Mouse (Mus musculus): ENCODE results near the gene Ubr4. TPM values are rescaled to one million over a fixed set of nuclear protein-coding genes. Genes with fewer than 3 reads are reported as not detected.

Ubr4 gene
- polyA plus RNA-seq, 1 experiment from 2014 or later: 39.5 TPM

DNA sequence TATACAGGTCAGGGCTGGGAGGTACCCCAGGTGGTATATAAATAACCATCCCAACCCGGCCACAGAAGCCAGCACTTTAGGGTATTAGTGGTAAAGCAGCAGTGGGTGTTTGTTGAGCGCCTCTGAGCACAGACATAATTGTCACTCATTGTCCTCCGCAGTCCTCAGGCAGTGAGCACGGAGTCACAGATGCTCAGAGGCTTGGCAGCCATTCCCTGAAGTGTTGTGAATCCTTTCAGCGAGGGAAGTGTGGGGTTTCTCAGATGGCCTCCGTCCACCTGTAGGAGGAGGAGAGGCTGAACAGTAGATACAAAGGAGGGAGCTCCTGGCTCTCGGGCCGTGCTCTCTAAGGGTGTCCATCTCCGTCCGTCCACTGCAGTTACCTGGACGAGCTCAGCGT lies 111.8 kb downstream of the Ubr4 start:
- 94% methylated on average over 12 of the region's 12 CpGs for WGBS (ENCODE audit: insufficient replicate concordance)
- no peaks in the 10 kb centered on the region for H3K4me1 ChIP-seq (replicated peaks)
- no peak overlapping the region for H3K4me3 ChIP-seq (replicated peaks)
- no peaks in the 10 kb centered on the region for H3K9me3 ChIP-seq (replicated peaks)
- no peak for ATAC-seq (ENCODE audit: insufficient read depth)
- H3K4me2 ChIP-seq: no peak overlapping the region
- H3K27me3 ChIP-seq: no peaks in the 10 kb centered on the region
- no peak overlapping the region for H3K27ac ChIP-seq (replicated peaks)
- H3K9ac ChIP-seq: no peak overlapping the region
- peaks cover 99% of the 10 kb centered on the region for H3K36me3 ChIP-seq (replicated peaks)

DNA sequence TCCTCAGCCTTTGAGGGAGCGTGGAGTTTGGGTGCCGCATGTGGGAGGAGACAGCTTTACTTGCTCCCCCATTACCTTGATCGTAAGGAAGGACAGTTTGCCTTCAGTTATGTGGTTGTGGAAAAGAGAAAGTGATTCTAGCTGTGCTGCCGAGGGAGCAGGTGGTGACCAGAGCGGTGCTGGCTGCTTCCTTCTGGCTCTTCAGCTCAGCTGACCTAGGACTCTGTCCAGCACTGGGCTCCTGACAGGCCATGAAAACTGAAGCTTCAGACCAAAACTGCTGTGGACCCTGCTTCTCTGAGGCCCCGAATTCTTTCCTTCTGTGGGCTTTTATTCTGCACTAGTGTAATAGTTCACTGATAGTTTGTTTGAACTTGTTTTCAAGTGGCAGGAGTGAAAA lies 114.1 kb downstream of the Ubr4 start:
- Histone ChIP-seq H3K27ac (replicated peaks) (no peak overlapping the region), H3K36me3 (replicated peaks) (peaks cover 99% of the 10 kb centered on the region), H3K4me3 (replicated peaks) (no peak overlapping the region), H3K4me1 (replicated peaks) (no peaks in the 10 kb centered on the region), H3K9ac (no peak overlapping the region), H3K27me3 (no peaks in the 10 kb centered on the region), H3K4me2 (no peak overlapping the region), H3K9me3 (replicated peaks) (no peaks in the 10 kb centered on the region)
- no peak for ATAC-seq (ENCODE audit: insufficient read depth)
- 90% methylated on average over 6 of the region's 6 CpGs for WGBS (ENCODE audit: insufficient replicate concordance)

DNA sequence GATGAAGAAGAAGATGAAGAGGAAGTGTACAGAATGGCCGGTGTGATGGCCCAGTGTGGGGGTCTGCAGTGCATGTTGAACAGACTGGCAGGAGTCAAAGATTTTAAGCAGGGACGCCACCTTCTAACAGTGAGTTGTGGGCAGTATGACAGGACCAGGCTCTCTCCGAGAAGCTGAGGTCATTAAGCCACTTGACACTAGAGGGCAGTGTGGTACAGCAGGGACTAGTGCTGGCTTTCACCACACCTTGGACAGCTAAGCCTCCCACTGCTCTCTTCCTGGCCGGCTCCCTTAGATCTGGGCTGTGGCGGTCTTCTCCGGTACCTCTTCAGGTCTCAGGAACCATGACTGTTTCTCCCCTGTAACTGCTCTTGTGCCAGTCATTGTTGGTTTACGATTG lies 117.8 kb downstream of the Ubr4 start:
- H3K36me3 ChIP-seq (replicated peaks): peaks cover 99% of the 10 kb centered on the region
- H3K9ac ChIP-seq: no peak overlapping the region
- WGBS (ENCODE audit: insufficient replicate concordance): 55% methylated on average over 7 of the region's 7 CpGs
- peak; percentile 45; the same call in 1 of the 2 replicates for ATAC-seq (ENCODE audit: insufficient read depth)
- no peaks in the 10 kb centered on the region for H3K9me3 ChIP-seq (replicated peaks)
- no peak overlapping the region for H3K4me3 ChIP-seq (replicated peaks)
- no peaks in the 10 kb centered on the region for H3K4me1 ChIP-seq (replicated peaks)
- no peak overlapping the region for H3K4me2 ChIP-seq
- H3K27me3 ChIP-seq: no peaks in the 10 kb centered on the region
- H3K27ac ChIP-seq (replicated peaks): no peak overlapping the region

DNA sequence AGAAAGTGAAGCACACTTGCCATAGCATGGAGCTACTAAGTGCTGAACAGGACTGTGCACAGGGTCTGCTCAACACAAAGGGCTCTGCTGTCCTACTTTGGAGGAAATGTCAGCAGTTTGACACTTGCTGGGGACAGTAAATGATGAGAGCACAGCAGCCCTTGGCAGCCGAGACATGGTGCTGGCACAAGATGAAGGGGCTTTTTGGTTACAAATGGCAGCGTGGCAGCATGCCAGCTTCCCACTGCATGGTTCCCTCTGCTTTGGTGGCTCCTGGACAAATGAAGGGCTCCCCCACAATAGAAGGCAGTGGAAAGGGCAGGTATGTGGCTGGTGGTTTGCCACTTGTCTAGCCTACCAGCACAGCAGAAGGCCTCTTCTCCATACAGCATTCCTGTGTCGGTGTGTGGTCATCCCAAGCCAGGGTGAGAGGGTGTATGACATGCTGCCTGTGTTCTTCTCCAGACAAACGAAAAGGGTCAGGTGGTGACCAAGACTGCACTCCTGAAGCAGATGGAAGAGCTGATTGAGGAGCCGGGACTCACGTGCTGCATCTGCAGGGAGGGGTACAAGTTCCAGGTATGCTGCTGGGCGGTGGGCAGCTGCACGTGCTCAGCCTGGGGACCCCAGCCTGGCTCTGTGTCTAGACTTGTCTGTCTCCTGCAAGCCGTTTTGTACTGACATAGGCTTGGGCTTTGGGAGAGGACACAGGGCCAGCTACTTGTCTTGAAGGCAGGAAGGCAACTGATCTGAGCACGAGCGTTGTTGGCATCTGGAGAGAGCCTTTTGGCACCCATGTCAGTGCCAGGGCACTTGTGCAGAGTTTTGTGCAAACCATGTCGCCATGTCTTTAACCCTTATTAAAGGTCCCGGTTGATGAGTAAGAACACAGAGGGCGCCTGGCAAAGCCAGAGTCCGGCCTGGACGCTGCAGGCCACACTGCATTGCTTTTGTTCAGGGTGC lies 124.5 kb downstream of the Ubr4 start:
- H3K9me3 ChIP-seq (replicated peaks): no peaks in the 10 kb centered on the region
- peaks cover 100% of the 10 kb centered on the region for H3K36me3 ChIP-seq (replicated peaks)
- no peak overlapping the region for H3K27ac ChIP-seq (replicated peaks)
- H3K9ac ChIP-seq: no peak overlapping the region
- ATAC-seq (ENCODE audit: insufficient read depth): no peak
- no peak overlapping the region for H3K4me2 ChIP-seq
- H3K27me3 ChIP-seq: no peaks in the 10 kb centered on the region
- 89% methylated on average over 16 of the region's 16 CpGs for WGBS (ENCODE audit: insufficient replicate concordance)
- H3K4me3 ChIP-seq (replicated peaks): no peak overlapping the region
- H3K4me1 ChIP-seq (replicated peaks): no peaks in the 10 kb centered on the region

- H3K27me3 ChIP-seq: no peaks in the 10 kb centered on the region
- ATAC-seq (ENCODE audit: insufficient read depth): no peak
- H3K9me3 ChIP-seq (replicated peaks): no peaks in the 10 kb centered on the region
- H3K4me1 ChIP-seq (replicated peaks): no peaks in the 10 kb centered on the region
- no peak overlapping the region for H3K4me2 ChIP-seq
- no peak overlapping the region for H3K4me3 ChIP-seq (replicated peaks)
- H3K9ac ChIP-seq: no peak overlapping the region
- 73% methylated on average over 2 of the region's 2 CpGs for WGBS (ENCODE audit: insufficient replicate concordance)
- H3K27ac ChIP-seq (replicated peaks): no peak overlapping the region
- H3K36me3 ChIP-seq (replicated peaks): peaks cover 100% of the 10 kb centered on the region
These were observed 125.6 kb downstream of the Ubr4 start for GRCm38 (mm10) chr4:139477983-139478382.

DNA sequence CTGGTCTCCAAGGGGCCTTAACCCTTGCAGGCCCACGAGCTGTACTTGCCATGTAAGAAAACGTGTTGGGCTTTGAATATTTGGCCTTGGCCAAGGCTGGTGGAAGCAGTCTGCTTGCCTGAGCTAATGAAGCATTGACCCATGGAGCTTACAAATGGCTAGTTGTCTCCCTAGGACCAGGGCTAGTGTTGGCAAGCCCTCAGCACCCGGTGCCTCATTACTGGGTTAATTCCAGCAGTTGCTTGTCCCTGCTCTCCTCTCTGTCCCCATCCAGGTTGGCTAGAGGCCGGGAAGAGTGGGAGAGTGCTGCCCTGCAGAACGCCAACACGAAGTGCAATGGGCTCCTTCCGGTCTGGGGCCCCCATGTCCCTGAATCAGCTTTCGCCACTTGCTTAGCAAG lies 126.8 kb downstream of the Ubr4 start:
- Histone ChIP-seq H3K27ac (replicated peaks) (no peak overlapping the region), H3K36me3 (replicated peaks) (peaks cover 100% of the 10 kb centered on the region), H3K4me3 (replicated peaks) (no peak overlapping the region), H3K9ac (no peak overlapping the region), H3K4me2 (no peak overlapping the region), H3K4me1 (replicated peaks) (no peaks in the 10 kb centered on the region), H3K27me3 (no peaks in the 10 kb centered on the region), H3K9me3 (replicated peaks) (no peaks in the 10 kb centered on the region)
- WGBS (ENCODE audit: insufficient replicate concordance): 82% methylated on average over 8 of the region's 8 CpGs
- ATAC-seq (ENCODE audit: insufficient read depth): no peak

DNA sequence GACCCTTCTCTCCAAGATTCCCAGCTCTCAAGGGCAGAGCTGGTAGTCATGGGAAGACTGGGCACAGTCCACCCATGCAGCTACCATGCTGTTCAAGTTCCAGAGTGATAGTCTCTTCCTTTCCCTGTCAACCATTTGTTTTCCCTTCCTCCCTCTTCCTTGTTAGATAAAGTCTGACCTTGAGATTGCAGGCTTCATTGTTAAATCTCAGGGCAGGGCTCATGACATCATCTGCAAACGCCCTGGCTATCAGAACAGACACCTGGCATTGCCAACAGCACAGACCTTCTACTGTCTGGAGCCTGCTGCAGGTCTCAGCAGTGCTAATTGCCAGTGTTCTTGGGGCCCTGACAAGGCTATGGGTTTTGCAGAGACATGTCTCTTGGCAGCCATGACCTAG lies 129.0 kb downstream of the Ubr4 start:
- H3K9me3 ChIP-seq (replicated peaks): no peaks in the 10 kb centered on the region
- H3K27ac ChIP-seq (replicated peaks): no peak overlapping the region
- no peak for ATAC-seq (ENCODE audit: insufficient read depth)
- H3K4me1 ChIP-seq (replicated peaks): no peaks in the 10 kb centered on the region
- no peak overlapping the region for H3K9ac ChIP-seq
- peaks cover 100% of the 10 kb centered on the region for H3K36me3 ChIP-seq (replicated peaks)
- no peaks in the 10 kb centered on the region for H3K27me3 ChIP-seq
- H3K4me2 ChIP-seq: no peak overlapping the region
- no peak overlapping the region for H3K4me3 ChIP-seq (replicated peaks)
- WGBS (ENCODE audit: insufficient replicate concordance): 64% methylated on average over 1 of the region's 1 CpGs

GRCm38 (mm10) chr4:139483461-139484105 lies 131.2 kb downstream of the Ubr4 start:
- no peak for ATAC-seq (ENCODE audit: insufficient read depth)

GRCm38 (mm10) chr4:139484496-139484895 lies 132.1 kb downstream of the Ubr4 start:
- ATAC-seq (ENCODE audit: insufficient read depth): no peak
- H3K4me3 ChIP-seq (replicated peaks): no peak overlapping the region
- 80% methylated on average over 7 of the region's 7 CpGs for WGBS (ENCODE audit: insufficient replicate concordance)
- H3K27me3 ChIP-seq: no peaks in the 10 kb centered on the region
- H3K4me2 ChIP-seq: no peak overlapping the region
- H3K4me1 ChIP-seq (replicated peaks): no peaks in the 10 kb centered on the region
- H3K9me3 ChIP-seq (replicated peaks): no peaks in the 10 kb centered on the region
- H3K9ac ChIP-seq: no peak overlapping the region
- H3K27ac ChIP-seq (replicated peaks): no peak overlapping the region
- peaks cover 100% of the 10 kb centered on the region for H3K36me3 ChIP-seq (replicated peaks)

More at GRCm38 (mm10) chr4:139483461-139484105, 131.2 kb downstream of the Ubr4 start:
- no peak overlapping the region for H3K9ac ChIP-seq
- no peak overlapping the region for H3K4me3 ChIP-seq (replicated peaks)
- peaks cover 100% of the 10 kb centered on the region for H3K36me3 ChIP-seq (replicated peaks)
- H3K4me1 ChIP-seq (replicated peaks): no peaks in the 10 kb centered on the region
- H3K27me3 ChIP-seq: no peaks in the 10 kb centered on the region
- WGBS (ENCODE audit: insufficient replicate concordance): 87% methylated on average over 8 of the region's 8 CpGs
- H3K9me3 ChIP-seq (replicated peaks): no peaks in the 10 kb centered on the region
- no peak overlapping the region for H3K4me2 ChIP-seq
- no peak overlapping the region for H3K27ac ChIP-seq (replicated peaks)

- Histone ChIP-seq H3K4me2 (no peak overlapping the region), H3K27me3 (no peaks in the 10 kb centered on the region), H3K36me3 (replicated peaks) (peaks cover 94% of the 10 kb centered on the region), H3K4me3 (replicated peaks) (no peak overlapping the region), H3K9me3 (replicated peaks) (no peaks in the 10 kb centered on the region), H3K4me1 (replicated peaks) (0 out of 2 replicates have a peak, but pooled peaks cover 4% of the 10 kb centered on the region), H3K27ac (replicated peaks) (no peak overlapping the region), H3K9ac (no peak overlapping the region)
- ATAC-seq (ENCODE audit: insufficient read depth): no peak
- 83% methylated on average over 10 of the region's 10 CpGs for WGBS (ENCODE audit: insufficient replicate concordance)
These were observed 134.7 kb downstream of the Ubr4 start for GRCm38 (mm10) chr4:139487085-139487484.

DNA sequence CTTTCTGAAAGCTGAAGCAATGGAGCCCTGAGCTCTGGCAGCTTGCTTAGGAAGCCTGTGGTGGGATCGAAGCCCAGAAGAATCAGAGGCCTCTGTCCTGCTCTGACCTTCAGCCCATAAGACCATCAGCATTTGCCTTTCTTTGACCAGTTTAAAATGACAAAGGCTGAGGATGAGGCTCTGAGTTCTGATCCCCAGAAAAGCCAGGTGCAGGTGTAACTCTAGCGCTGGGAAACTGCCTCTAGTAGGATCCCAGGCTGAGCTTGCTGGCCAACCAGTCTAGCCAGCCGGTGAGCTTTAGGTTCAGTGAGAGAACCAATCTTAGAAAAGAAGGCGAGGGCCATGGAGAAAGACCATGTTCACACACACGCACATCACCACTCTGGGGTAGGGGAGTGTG lies 135.9 kb downstream of the Ubr4 start:
- no peaks in the 10 kb centered on the region for H3K9me3 ChIP-seq (replicated peaks)
- 86% methylated on average over 5 of the region's 5 CpGs for WGBS (ENCODE audit: insufficient replicate concordance)
- no peak for ATAC-seq (ENCODE audit: insufficient read depth)

More for the DNA sequence above, 135.9 kb downstream of the Ubr4 start:
- Histone ChIP-seq H3K4me2 (no peak overlapping the region), H3K27ac (replicated peaks) (no peak overlapping the region), H3K36me3 (replicated peaks) (peaks cover 82% of the 10 kb centered on the region), H3K9ac (no peak overlapping the region), H3K4me3 (replicated peaks) (no peak overlapping the region), H3K4me1 (replicated peaks) (0 out of 2 replicates have a peak, but pooled peaks cover 13% of the 10 kb centered on the region), H3K27me3 (no peaks in the 10 kb centered on the region)

All from liver, embryonic 15.5 days (tissue).